Mouse (Mus musculus) liver, embryonic 13.5 days (tissue): ENCODE measurements around the gene Tph1. TPM values are rescaled to one million over a fixed set of nuclear protein-coding genes. Genes with fewer than 3 reads are reported as not detected.

Experiments
- ATAC-seq: fragments of 200-750 bp; cut with Nextera tagmentation; 2 replicates; pipeline ENCODE4 v1.8.0; 2017; ENCODE audit warnings: low read depth, mild to moderate bottlenecking, moderate number of reproducible peaks, moderate library complexity
- DNase-seq: peaks from one replicate; pipeline ENCODE4 v3.0.0; 2022
- H3K27ac ChIP-seq: fragments of 300-500 bp; sonication (generic); 2 replicates; pipeline ENCODE4 v1.5.1; 2015; ENCODE audit warnings: moderate library complexity, mild to moderate bottlenecking, inconsistent platforms
- H3K27me3 ChIP-seq: fragments of 300-500 bp; sonication (generic); 2 replicates; pipeline ENCODE4 v1.6.1; 2015; ENCODE audit warnings: mild to moderate bottlenecking, inconsistent platforms
- H3K36me3 ChIP-seq: fragments of 300-500 bp; sonication (generic); 2 replicates; pipeline ENCODE4 v1.6.1; 2015; ENCODE audit warnings: mild to moderate bottlenecking, inconsistent platforms
- H3K4me1 ChIP-seq: fragments of 300-500 bp; sonication (generic); replicated peaks from 2 replicates; pipeline ENCODE4 v1.6.1; 2015; ENCODE audit warnings: inconsistent platforms
- H3K4me2 ChIP-seq: fragments of 300-500 bp; sonication (generic); 2 replicates; pipeline ENCODE4 v1.6.1; 2015; ENCODE audit warnings: inconsistent platforms, mild to moderate bottlenecking, moderate library complexity
- H3K4me3 ChIP-seq: fragments of 300-500 bp; sonication (generic); replicated peaks from 2 replicates; pipeline ENCODE4 v1.5.1; 2015; ENCODE audit warnings: mild to moderate bottlenecking, inconsistent platforms
- H3K9ac ChIP-seq: fragments of 300-500 bp; sonication (generic); 2 replicates; pipeline ENCODE4 v1.6.1; 2015; ENCODE audit warnings: mild to moderate bottlenecking, inconsistent platforms
- H3K9me3 ChIP-seq: fragments of 300-500 bp; sonication (generic); replicated peaks from 2 replicates; pipeline ENCODE4 v1.6.1; 2016; ENCODE audit warnings: inconsistent platforms
- WGBS: fragments of 180-500 bp; shearing (Covaris S2); methylation state at CpG from one replicate; pipeline ENCODE4 v1.1.7; 2015; ENCODE audit not compliant: insufficient replicate concordance; 5-methylcytosine and 5-hydroxymethylcytosine counted together
- polyA plus RNA-seq: library from polyadenylated mRNA; unstranded; fragments of >200 nt; fragmentation: Nextera tagmentation; extraction: Ambion mirVana; gene quantifications from 2 replicates; pipeline ENCODE4 v1.2.1, GENCODE M21; 2015

Gene Tph1
- polyA plus RNA-seq: not detected in 2 replicates

- peaks cover under 1% of the 10 kb centered on the region; the same call in 1 of the 2 replicates for H3K4me1 ChIP-seq
- no peak within 1 kb of the TSS for H3K4me2 ChIP-seq
- H3K36me3 ChIP-seq: no peaks in the 10 kb centered on the region
- no peaks in the 10 kb centered on the region for H3K9me3 ChIP-seq
- DNase-seq: no peak
- H3K4me3 ChIP-seq: no peak within 1 kb of the TSS
- ATAC-seq: no peak
- no peak within 1 kb of the TSS for H3K27ac ChIP-seq
- 37% methylated on average over 10 of the region's 10 CpGs for WGBS
- no peak within 1 kb of the TSS for H3K9ac ChIP-seq
- peaks cover 25% of the 10 kb centered on the region for H3K27me3 ChIP-seq
Observed at GRCm38 (mm10) chr7:46672160-46672672, at the start of gene Tph1. Gene Tph1 (minus strand): TSS chr7:46672537.

- Histone ChIP-seq H3K4me1 (peaks cover 9% of the 10 kb centered on the region; the same call in 1 of the 2 replicates), H3K4me3 (no peak overlapping the region), H3K9me3 (no peaks in the 10 kb centered on the region), H3K27me3 (peaks cover 3% of the 10 kb centered on the region; the same call in 1 of the 2 replicates), H3K36me3 (no peaks in the 10 kb centered on the region), H3K4me2 (no peak overlapping the region), H3K9ac (no peak overlapping the region), H3K27ac (0 out of 2 replicates have a peak overlapping the region, but pooled peaks have one; percentile 73)
- ATAC-seq (no peak), DNase-seq (no peak)
- 50% methylated on average over 9 of the region's 9 CpGs for WGBS
Observed at GRCm38 (mm10) chr7:46720460-46720859, 48.1 kb upstream of the Tph1 start.

GRCm38 (mm10) chr7:46719526-46719925 lies 47.2 kb upstream of the Tph1 start:
- H3K27me3 ChIP-seq: peaks cover 3% of the 10 kb centered on the region; the same call in 1 of the 2 replicates
- no peaks in the 10 kb centered on the region for H3K36me3 ChIP-seq
- peak; percentile 79 for ATAC-seq
- no peak overlapping the region for H3K27ac ChIP-seq
- 60% methylated on average over 7 of the region's 7 CpGs for WGBS
- no peak for DNase-seq
- H3K4me1 ChIP-seq: peaks cover 9% of the 10 kb centered on the region; the same call in 1 of the 2 replicates
- no peaks in the 10 kb centered on the region for H3K9me3 ChIP-seq
- no peak overlapping the region for H3K4me2 ChIP-seq
- H3K9ac ChIP-seq: no peak overlapping the region
- no peak overlapping the region for H3K4me3 ChIP-seq

GRCm38 (mm10) chr7:46718591-46719270 lies 46.4 kb upstream of the Tph1 start:
- WGBS: 52% methylated on average over 7 of the region's 7 CpGs
- H3K4me2 ChIP-seq: no peak overlapping the region
- no peak overlapping the region for H3K9ac ChIP-seq
- ATAC-seq (no peak), DNase-seq (no peak)
- 0 out of 2 replicates have a peak overlapping the region, but pooled peaks have one; percentile 5 for H3K27ac ChIP-seq
- no peaks in the 10 kb centered on the region for H3K36me3 ChIP-seq
- no peaks in the 10 kb centered on the region for H3K9me3 ChIP-seq
- H3K4me3 ChIP-seq: no peak overlapping the region
- peaks cover 3% of the 10 kb centered on the region; the same call in 1 of the 2 replicates for H3K27me3 ChIP-seq
- H3K4me1 ChIP-seq: peaks cover 9% of the 10 kb centered on the region; the same call in 1 of the 2 replicates

GRCm38 (mm10) chr7:46716897-46717296 lies 44.6 kb upstream of the Tph1 start:
- no peak overlapping the region for H3K4me3 ChIP-seq
- no peak overlapping the region for H3K27ac ChIP-seq
- peaks cover 3% of the 10 kb centered on the region; the same call in 1 of the 2 replicates for H3K27me3 ChIP-seq
- no peaks in the 10 kb centered on the region for H3K36me3 ChIP-seq
- ATAC-seq (no peak), DNase-seq (no peak)
- no peak overlapping the region for H3K9ac ChIP-seq
- 32% methylated on average over 5 of the region's 5 CpGs for WGBS
- H3K4me2 ChIP-seq: no peak overlapping the region
- no peaks in the 10 kb centered on the region for H3K9me3 ChIP-seq
- peaks cover 9% of the 10 kb centered on the region; the same call in 1 of the 2 replicates for H3K4me1 ChIP-seq

- Histone ChIP-seq H3K9ac (no peak within 1 kb of the TSS), H3K36me3 (no peaks in the 10 kb centered on the region), H3K4me3 (no peak within 1 kb of the TSS), H3K9me3 (no peaks in the 10 kb centered on the region), H3K4me2 (no peak within 1 kb of the TSS), H3K27me3 (peaks cover 3% of the 10 kb centered on the region; the same call in 1 of the 2 replicates), H3K4me1 (peaks cover 6% of the 10 kb centered on the region; the same call in 1 of the 2 replicates), H3K27ac (no peak within 1 kb of the TSS)
- DNase-seq (no peak), ATAC-seq (no peak)
- WGBS: 63% methylated on average over 5 of the region's 5 CpGs
Observed at GRCm38 (mm10) chr7:46715600-46715999, 43.3 kb upstream of the Tph1 start, which contains the start of gene Saa3. Gene Saa3 (minus strand): TSS chr7:46715700.

GRCm38 (mm10) chr7:46714518-46714917 lies 42.2 kb upstream of the Tph1 start:
- Histone ChIP-seq H3K4me1 (peaks cover 3% of the 10 kb centered on the region), H3K36me3 (no peaks in the 10 kb centered on the region), H3K27ac (no peak overlapping the region), H3K4me3 (no peak overlapping the region), H3K9me3 (no peaks in the 10 kb centered on the region), H3K27me3 (0 out of 2 replicates have a peak, but pooled peaks cover 2% of the 10 kb centered on the region), H3K4me2 (no peak overlapping the region), H3K9ac (no peak overlapping the region)
- DNase-seq (peak; percentile 46), ATAC-seq (no peak)
- WGBS: 23% methylated on average over 6 of the region's 6 CpGs

- Histone ChIP-seq H3K36me3 (peaks cover 12% of the 10 kb centered on the region), H3K27me3 (no peaks in the 10 kb centered on the region), H3K9ac (no peak overlapping the region), H3K4me3 (no peak overlapping the region), H3K27ac (no peak overlapping the region), H3K4me1 (peaks cover 13% of the 10 kb centered on the region), H3K9me3 (no peaks in the 10 kb centered on the region), H3K4me2 (no peak overlapping the region)
- no peak for DNase-seq
- no peak for ATAC-seq
- WGBS: 21% methylated on average over 6 of the region's 6 CpGs
Observed at GRCm38 (mm10) chr7:46712250-46712649, 39.9 kb upstream of the Tph1 start.

- Histone ChIP-seq H3K4me2 (peak within 1 kb of the TSS; percentile 68), H3K27ac (peak within 1 kb of the TSS; percentile 60), H3K9ac (peak within 1 kb of the TSS; percentile 86), H3K27me3 (no peaks in the 10 kb centered on the region), H3K4me1 (peaks cover 16% of the 10 kb centered on the region), H3K4me3 (peak within 1 kb of the TSS; percentile 84), H3K36me3 (peaks cover 26% of the 10 kb centered on the region), H3K9me3 (no peaks in the 10 kb centered on the region)
- DNase-seq: peak; percentile 82
- peak; percentile 90 for ATAC-seq
- under 1% methylated on average over 38 of the region's 38 CpGs for WGBS
Observed at GRCm38 (mm10) chr7:46710390-46710844, 38.1 kb upstream of the Tph1 start, which contains the start of gene Saal1. Gene Saal1 (minus strand): TSS chr7:46710680.

- Histone ChIP-seq H3K27ac (no peak overlapping the region), H3K4me1 (peaks cover 17% of the 10 kb centered on the region), H3K4me3 (no peak overlapping the region), H3K4me2 (no peak overlapping the region), H3K36me3 (peaks cover 90% of the 10 kb centered on the region), H3K27me3 (no peaks in the 10 kb centered on the region), H3K9ac (no peak overlapping the region), H3K9me3 (no peaks in the 10 kb centered on the region)
- WGBS: 81% methylated on average over 6 of the region's 6 CpGs
- DNase-seq (no peak), ATAC-seq (no peak)
Observed at GRCm38 (mm10) chr7:46700521-46701025, 28.2 kb upstream of the Tph1 start.

- DNase-seq: no peak
- no peak overlapping the region for H3K4me3 ChIP-seq
- H3K9me3 ChIP-seq: no peaks in the 10 kb centered on the region
- H3K9ac ChIP-seq: no peak overlapping the region
- H3K27me3 ChIP-seq: no peaks in the 10 kb centered on the region
- no peak overlapping the region for H3K4me2 ChIP-seq
- H3K4me1 ChIP-seq: peaks cover 11% of the 10 kb centered on the region
- no peak overlapping the region for H3K27ac ChIP-seq
- peaks cover 76% of the 10 kb centered on the region for H3K36me3 ChIP-seq
- peak; percentile 76 for ATAC-seq
- 6% methylated on average over 1 of the region's 1 CpGs for WGBS
Observed at GRCm38 (mm10) chr7:46696754-46697153, 24.4 kb upstream of the Tph1 start.
